8 mouse cellular contexts compared by ENCODE assay signal in the genomic region with DNA sequence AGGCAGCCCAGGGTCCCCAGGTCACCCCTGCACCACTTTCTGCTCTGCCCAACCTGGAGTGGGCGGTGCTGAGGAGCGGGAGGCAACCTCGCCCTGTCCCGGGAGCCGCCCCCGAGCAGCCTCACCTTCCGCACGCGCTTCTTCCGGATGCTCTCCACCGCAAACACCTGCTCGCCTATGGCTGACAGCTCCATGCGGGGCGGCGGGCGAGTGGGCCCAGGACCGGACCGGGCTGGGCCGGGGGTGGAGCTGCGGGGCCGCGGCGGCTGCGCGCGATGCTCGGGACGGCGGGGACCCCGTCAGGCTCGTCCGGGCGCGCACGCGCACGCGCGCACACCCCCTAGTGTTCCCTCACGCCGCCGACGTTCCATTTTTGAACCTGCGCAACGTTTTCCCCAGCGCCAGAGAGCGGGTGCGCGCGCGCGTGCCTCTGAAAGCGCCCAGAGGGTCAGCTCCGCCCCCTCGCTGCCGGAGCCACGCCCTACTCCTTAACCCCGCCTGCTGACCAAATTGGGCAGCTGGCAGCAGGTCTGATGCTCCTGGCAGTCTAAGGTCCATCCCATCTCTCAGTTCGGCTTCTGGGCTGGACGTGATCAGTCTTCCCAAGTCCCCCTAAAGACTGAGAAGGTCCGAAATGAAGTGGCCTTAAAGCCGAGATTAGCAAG. TPM values are rescaled to one million over a fixed set of nuclear protein-coding genes. Genes with fewer than 3 reads are reported as not detected.
DNase-seq lines count a peak whose midpoint lies in the region; ATAC-seq and TF ChIP-seq lines count a peak whose summit lies in the region.

No protein-coding gene starts in this region.

- H3K36me3 ChIP-seq in forebrain, embryonic 11.5 days (ENCODE audit: control insufficient read depth, insufficient read depth, low read length), result no peaks in the 10 kb centered on the region
- H3K36me3 ChIP-seq in heart, postnatal 0 days (replicated peaks; ENCODE audit: control insufficient read depth, insufficient read depth, low read length), result no peaks in the 10 kb centered on the region
- H3K36me3 ChIP-seq in liver, embryonic 15.5 days (replicated peaks), result no peaks in the 10 kb centered on the region
- no peaks in the 10 kb centered on the region for H3K36me3 ChIP-seq in neural tube, embryonic 11.5 days (ENCODE audit: control insufficient read depth, insufficient read depth, low read length)
- no peaks in the 10 kb centered on the region for H3K36me3 ChIP-seq in stomach, embryonic 16.5 days (ENCODE audit: control insufficient read depth, insufficient read depth, low read length)

- TF ChIP-seq CTCF in heart, postnatal 0 days (IDR thresholded peaks at IDR 0.05; ENCODE audit: low read depth), result peak; percentile 31; the same call in 1 of the 2 replicates

- DNase-seq in c-Kit-positive CD71-positive TER-119-negative erythroid progenitor cells, embryonic 14.5 days (ENCODE audit: low read depth), result peak; percentile 68
- DNase-seq in forebrain, embryonic 11.5 days (ENCODE audit: low spot score), result peak; percentile 94
- DNase-seq in heart, postnatal 0 days (ENCODE audit: low spot score), result peak; percentile 63
- DNase-seq in kidney, postnatal 4 days, result peak; percentile 92 to 95
- DNase-seq in neural tube, embryonic 11.5 days (ENCODE audit: low spot score), result peak; percentile 90

- peaks cover 18% of the 10 kb centered on the region for H3K27me3 ChIP-seq in forebrain, embryonic 11.5 days (ENCODE audit: control insufficient read depth, insufficient read depth, low read length)
- peaks cover 39% of the 10 kb centered on the region for H3K27me3 ChIP-seq in heart, postnatal 0 days (ENCODE audit: control insufficient read depth, insufficient read depth, low read length)
- H3K27me3 ChIP-seq in liver, embryonic 15.5 days, result peaks cover 67% of the 10 kb centered on the region
- peaks cover 32% of the 10 kb centered on the region for H3K27me3 ChIP-seq in neural tube, embryonic 11.5 days (ENCODE audit: control insufficient read depth, insufficient read depth, low read length)
- H3K27me3 ChIP-seq in stomach, embryonic 16.5 days (ENCODE audit: control insufficient read depth, insufficient read depth, low read length), result peaks cover 18% of the 10 kb centered on the region; the same call in 1 of the 2 replicates

- H3K27ac ChIP-seq in forebrain, embryonic 11.5 days (ENCODE audit: low read depth, low read length), result no peak overlapping the region
- no peak overlapping the region for H3K27ac ChIP-seq in heart, postnatal 0 days (ENCODE audit: low read depth)
- H3K27ac ChIP-seq in liver, embryonic 15.5 days (replicated peaks), result peak overlapping the region; percentile 84
- no peak overlapping the region for H3K27ac ChIP-seq in neural tube, embryonic 11.5 days (ENCODE audit: low read depth, low read length)
- H3K27ac ChIP-seq in stomach, embryonic 16.5 days (ENCODE audit: low read length), result peak overlapping the region; percentile 58

- peaks cover 13% of the 10 kb centered on the region for H3K4me1 ChIP-seq in forebrain, embryonic 11.5 days (replicated peaks; ENCODE audit: control insufficient read depth, insufficient read depth, low read length)
- peaks cover 15% of the 10 kb centered on the region for H3K4me1 ChIP-seq in heart, postnatal 0 days (ENCODE audit: control insufficient read depth, insufficient read depth)
- H3K4me1 ChIP-seq in liver, embryonic 15.5 days (replicated peaks), result peaks cover 45% of the 10 kb centered on the region
- peaks cover 5% of the 10 kb centered on the region; the same call in 1 of the 2 replicates for H3K4me1 ChIP-seq in neural tube, embryonic 11.5 days (ENCODE audit: control insufficient read depth, insufficient read depth, low read length)
- peaks cover 10% of the 10 kb centered on the region for H3K4me1 ChIP-seq in stomach, embryonic 16.5 days (ENCODE audit: control insufficient read depth, insufficient read depth, low read length)

- H3K9ac ChIP-seq in forebrain, embryonic 11.5 days (ENCODE audit: low read length), result peak overlapping the region; percentile 67
- peak overlapping the region; percentile 57 for H3K9ac ChIP-seq in heart, postnatal 0 days (replicated peaks; ENCODE audit: low read depth, low read length)
- H3K9ac ChIP-seq in liver, embryonic 15.5 days, result peak overlapping the region; percentile 66
- H3K9ac ChIP-seq in neural tube, embryonic 11.5 days (ENCODE audit: low read length), result peak overlapping the region; percentile 53
- peak overlapping the region; percentile 76 for H3K9ac ChIP-seq in stomach, embryonic 16.5 days (ENCODE audit: low read length)

- H3K9me3 ChIP-seq in forebrain, embryonic 11.5 days (ENCODE audit: control insufficient read depth, low read length), result no peaks in the 10 kb centered on the region
- no peaks in the 10 kb centered on the region for H3K9me3 ChIP-seq in heart, postnatal 0 days (replicated peaks; ENCODE audit: control insufficient read depth, low read length)
- H3K9me3 ChIP-seq in liver, embryonic 15.5 days (replicated peaks), result no peaks in the 10 kb centered on the region
- no peaks in the 10 kb centered on the region for H3K9me3 ChIP-seq in neural tube, embryonic 11.5 days (ENCODE audit: control insufficient read depth, low read length)
- H3K9me3 ChIP-seq in stomach, embryonic 16.5 days (replicated peaks; ENCODE audit: control insufficient read depth, low read length), result no peaks in the 10 kb centered on the region

- ATAC-seq in CD4-positive, CD25-positive, alpha-beta regulatory T cell, adult 4 months, result peak; percentile 72
- peak; percentile 64 for ATAC-seq in forebrain, embryonic 11.5 days (replicated peaks; ENCODE audit: low FRiP score)
- ATAC-seq in heart, postnatal 0 days (ENCODE audit: insufficient read depth, low read depth), result peak; percentile 56
- peak; percentile 53 for ATAC-seq in liver, embryonic 15.5 days (ENCODE audit: insufficient read depth)
- ATAC-seq in neural tube, embryonic 11.5 days (ENCODE audit: insufficient read depth, low FRiP score, low TSS enrichment), result peak; percentile 51; the same call in 1 of the 2 replicates
- ATAC-seq in stomach, embryonic 16.5 days (ENCODE audit: insufficient read depth, low FRiP score), result peak; percentile 77

- peak overlapping the region; percentile 78 for H3K4me2 ChIP-seq in forebrain, embryonic 11.5 days (ENCODE audit: low read depth, low read length, severe bottlenecking)
- H3K4me2 ChIP-seq in heart, postnatal 0 days (ENCODE audit: low read depth, low read length), result peak overlapping the region; percentile 95
- H3K4me2 ChIP-seq in liver, embryonic 15.5 days, result peak overlapping the region; percentile 98
- peak overlapping the region; percentile 87 for H3K4me2 ChIP-seq in neural tube, embryonic 11.5 days (ENCODE audit: low read depth)
- H3K4me2 ChIP-seq in stomach, embryonic 16.5 days (ENCODE audit: low read depth, low read length), result peak overlapping the region; percentile 67

- WGBS in forebrain, embryonic 11.5 days, result 0% methylated on average over 62 of the region's 62 CpGs
- WGBS in heart, postnatal 0 days, result under 1% methylated on average over 54 of the region's 62 CpGs
- WGBS in liver, embryonic 15.5 days (ENCODE audit: insufficient replicate concordance), result under 1% methylated on average over 62 of the region's 62 CpGs
- WGBS in neural tube, embryonic 11.5 days, result under 1% methylated on average over 57 of the region's 62 CpGs
- under 1% methylated on average over 62 of the region's 62 CpGs for WGBS in stomach, embryonic 16.5 days

- no peak for TF ChIP-seq EP300 in heart, postnatal 0 days (IDR thresholded peaks at IDR 0.05; ENCODE audit: low read depth)

- H3K4me3 ChIP-seq in forebrain, embryonic 11.5 days (ENCODE audit: low read depth, low read length), result peak overlapping the region; percentile 53
- H3K4me3 ChIP-seq in heart, postnatal 0 days (ENCODE audit: low read depth, low read length), result peak overlapping the region; percentile 61
- peak overlapping the region; percentile 83 for H3K4me3 ChIP-seq in liver, embryonic 15.5 days (replicated peaks)
- peak overlapping the region; percentile 59 for H3K4me3 ChIP-seq in neural tube, embryonic 11.5 days (ENCODE audit: low read depth, low read length)
- peak overlapping the region; percentile 59 for H3K4me3 ChIP-seq in stomach, embryonic 16.5 days (replicated peaks; ENCODE audit: low read length)

RNA-seq across cellular contexts. Expression of a gene that starts 38.5 kb away (rescaled TPM):
- polyA plus RNA-seq in CD4-positive, CD25-positive, alpha-beta regulatory T cell, adult 4 months (2017; shearing (Covaris generic)), result 10 to 100 TPM; 48.1 to 54.3 TPM
- 2.5 and 3.3 TPM in 2 replicates for polyA plus RNA-seq in forebrain, embryonic 11.5 days (2014; fragmentation: Nextera tagmentation; extraction: Ambion mirVana)
- 0.50 and 2.1 TPM in 2 replicates for total RNA-seq in heart, postnatal 0 days (2014; rRNA removed; ENCODE audit: low replicate concordance)
- 0.82 and 1.0 TPM in 2 replicates for polyA plus RNA-seq in heart, postnatal 0 days (2015; fragmentation: Nextera tagmentation; extraction: Ambion mirVana)
- 0.97 and 1.4 TPM in 2 replicates for polyA plus RNA-seq in liver, embryonic 15.5 days (2015; fragmentation: Nextera tagmentation; extraction: Ambion mirVana)
- 1.3 and 1.8 TPM in 2 replicates for polyA plus RNA-seq in neural tube, embryonic 11.5 days (2014; fragmentation: Nextera tagmentation; extraction: Ambion mirVana)
- polyA plus RNA-seq in stomach, embryonic 16.5 days (2015; fragmentation: Nextera tagmentation; extraction: Ambion mirVana), result 5.7 and 6.9 TPM in 2 replicates

RNA-seq across cellular contexts. Expression of a gene that starts 41.0 kb away (rescaled TPM):
- polyA plus RNA-seq in CD4-positive, CD25-positive, alpha-beta regulatory T cell, adult 4 months (2017; shearing (Covaris generic)), result 100 to 1,000 TPM; 560 to 705 TPM
- polyA plus RNA-seq in forebrain, embryonic 11.5 days (2014; fragmentation: Nextera tagmentation; extraction: Ambion mirVana), result 10.0 and 10.6 TPM in 2 replicates
- 2.3 and 5.1 TPM in 2 replicates for total RNA-seq in heart, postnatal 0 days (2014; rRNA removed; ENCODE audit: low replicate concordance)
- 6.3 and 6.6 TPM in 2 replicates for polyA plus RNA-seq in heart, postnatal 0 days (2015; fragmentation: Nextera tagmentation; extraction: Ambion mirVana)
- polyA plus RNA-seq in liver, embryonic 15.5 days (2015; fragmentation: Nextera tagmentation; extraction: Ambion mirVana), result 33.5 and 34.5 TPM in 2 replicates
- polyA plus RNA-seq in neural tube, embryonic 11.5 days (2014; fragmentation: Nextera tagmentation; extraction: Ambion mirVana), result 5.4 and 7.3 TPM in 2 replicates
- polyA plus RNA-seq in stomach, embryonic 16.5 days (2015; fragmentation: Nextera tagmentation; extraction: Ambion mirVana), result 31.5 and 31.9 TPM in 2 replicates

Comparison
In these comparisons a context has a peak if more than half of its experiments do, and no peak if none do; other contexts are left out.
1. H3K27ac ChIP-seq: peak in liver, embryonic 15.5 days (single experiment) and stomach, embryonic 16.5 days (single experiment); none in forebrain, embryonic 11.5 days (single experiment), heart, postnatal 0 days (single experiment) and neural tube, embryonic 11.5 days (single experiment).
2. RNA of a gene that starts 41.0 kb away (polyA plus RNA-seq): 560 to 705 TPM in CD4-positive, CD25-positive, alpha-beta regulatory T cell, adult 4 months; 33.5 to 34.5 TPM in liver, embryonic 15.5 days, 31.5 to 31.9 TPM in stomach, embryonic 16.5 days, 10.0 to 10.6 TPM in forebrain, embryonic 11.5 days, 6.3 to 6.6 TPM in heart, postnatal 0 days and 5.4 to 7.3 TPM in neural tube, embryonic 11.5 days; every median in the first group is over 10 times any median in the second.
3. Peak in every context shown above with its lines, with median percentiles within 50 percentile points of each other: ATAC-seq, DNase-seq, H3K4me2 ChIP-seq, H3K4me3 ChIP-seq and H3K9ac ChIP-seq.